Mouse (Mus musculus) gonadal fat pad, adult 2 months (tissue): ENCODE measurements at regions not wholly inside any gene's neighbourhood (a gene's known extent, or its start where the extent isn't known, plus 50 kb on each side); places are given as distances from the start of the nearest gene placed in this dataset.
A peak's percentile ranks its signal among the peaks of the same experiment; 100 is the strongest.

Source experiments
- DNase-seq: peaks from one replicate; pipeline ENCODE4 v3.0.0-alpha.2; 2012; ENCODE audit warnings: low read depth

GRCm38 (mm10) chr6:94814711-94815110 is 114.8 kb upstream of the Lrig1 start:
- DNase-seq, result no peak

GRCm38 (mm10) chr6:94813481-94814148 is 113.7 kb upstream of the Lrig1 start:
- no peak for DNase-seq

- no peak for DNase-seq
Measured at GRCm38 (mm10) chr6:94811846-94812245, 111.9 kb upstream of the Lrig1 start.

GRCm38 (mm10) chr6:94807216-94807615 is 107.3 kb upstream of the Lrig1 start:
- DNase-seq, result no peak

- no peak for DNase-seq
Measured at GRCm38 (mm10) chr6:94806481-94807160, 106.7 kb upstream of the Lrig1 start.

GRCm38 (mm10) chr6:94805685-94806084 is 105.7 kb upstream of the Lrig1 start:
- DNase-seq, result no peak

- no peak for DNase-seq
Measured at GRCm38 (mm10) chr6:94804284-94804815, 104.4 kb upstream of the Lrig1 start.

GRCm38 (mm10) chr6:94801039-94801438 is 101.1 kb upstream of the Lrig1 start:
- no peak for DNase-seq

- no peak for DNase-seq
Measured at GRCm38 (mm10) chr6:94798545-94799211, 98.7 kb upstream of the Lrig1 start.

- no peak for DNase-seq
Measured at GRCm38 (mm10) chr6:94795442-94795841, 95.5 kb upstream of the Lrig1 start.

GRCm38 (mm10) chr6:94793555-94793954 is 93.6 kb upstream of the Lrig1 start:
- no peak for DNase-seq

- no peak for DNase-seq
Measured at GRCm38 (mm10) chr6:94792312-94792711, 92.4 kb upstream of the Lrig1 start.

- no peak for DNase-seq
Measured at GRCm38 (mm10) chr6:94789308-94789763, 89.4 kb upstream of the Lrig1 start.

- no peak for DNase-seq
Measured at GRCm38 (mm10) chr6:94783471-94783870, 83.5 kb upstream of the Lrig1 start.

GRCm38 (mm10) chr6:94780621-94781020 is 80.7 kb upstream of the Lrig1 start:
- no peak for DNase-seq

- DNase-seq, result peak; percentile 55
Measured at GRCm38 (mm10) chr6:94779854-94780253, 79.9 kb upstream of the Lrig1 start.

GRCm38 (mm10) chr6:94779213-94779612 is 79.3 kb upstream of the Lrig1 start:
- DNase-seq, result no peak

- no peak for DNase-seq
Measured at GRCm38 (mm10) chr6:94778797-94779196, 78.8 kb upstream of the Lrig1 start.

GRCm38 (mm10) chr6:94776585-94776984 is 76.6 kb upstream of the Lrig1 start:
- no peak for DNase-seq

GRCm38 (mm10) chr6:94774871-94775270 is 74.9 kb upstream of the Lrig1 start:
- no peak for DNase-seq

GRCm38 (mm10) chr6:94773604-94774486 is 73.9 kb upstream of the Lrig1 start:
- DNase-seq, result no peak
